Mouse (Mus musculus): ENCODE results near the gene Erg. TPM values are rescaled to one million over a fixed set of nuclear protein-coding genes. Genes with fewer than 3 reads are reported as not detected.

Erg gene
- polyA plus RNA-seq, 1 experiment: 17.6 TPM

GRCm38 (mm10) chr16:95440334-95440733 lies 146.1 kb downstream of the Erg start:
- H3K27ac ChIP-seq (ENCODE audit: insufficient read depth, low read length): peak overlapping the region; percentile 36

GRCm38 (mm10) chr16:95439794-95440193 lies 146.6 kb downstream of the Erg start:
- peak overlapping the region; percentile 16; the same call in 1 of the 2 replicates for H3K27ac ChIP-seq (ENCODE audit: insufficient read depth, low read length)
- no peak for TF ChIP-seq POLR2A (IDR thresholded peaks at IDR 0.05; ENCODE audit: low read depth, low read length)
- no peak for TF ChIP-seq CTCF (IDR thresholded peaks at IDR 0.05; ENCODE audit: borderline replicate concordance, insufficient read depth, low read length)
- H3K4me3 ChIP-seq (ENCODE audit: insufficient read depth, low read length): no peak overlapping the region
- peaks cover 5% of the 10 kb centered on the region; the same call in 1 of the 2 replicates for H3K4me1 ChIP-seq (ENCODE audit: control insufficient read depth, insufficient read depth, low read length)

More at GRCm38 (mm10) chr16:95440334-95440733, 146.1 kb downstream of the Erg start:
- TF ChIP-seq CTCF (IDR thresholded peaks at IDR 0.05; ENCODE audit: borderline replicate concordance, insufficient read depth, low read length): no peak
- TF ChIP-seq POLR2A (IDR thresholded peaks at IDR 0.05; ENCODE audit: low read depth, low read length): no peak
- no peak overlapping the region for H3K4me3 ChIP-seq (ENCODE audit: insufficient read depth, low read length)
- H3K4me1 ChIP-seq (ENCODE audit: control insufficient read depth, insufficient read depth, low read length): peaks cover 5% of the 10 kb centered on the region; the same call in 1 of the 2 replicates

GRCm38 (mm10) chr16:95438848-95439540 lies 147.4 kb downstream of the Erg start:
- Histone ChIP-seq H3K27ac (ENCODE audit: insufficient read depth, low read length) (no peak overlapping the region), H3K4me3 (ENCODE audit: insufficient read depth, low read length) (no peak overlapping the region), H3K4me1 (ENCODE audit: control insufficient read depth, insufficient read depth, low read length) (peaks cover 5% of the 10 kb centered on the region; the same call in 1 of the 2 replicates)
- TF ChIP-seq POLR2A (IDR thresholded peaks at IDR 0.05; ENCODE audit: low read depth, low read length) (no peak), CTCF (IDR thresholded peaks at IDR 0.05; ENCODE audit: borderline replicate concordance, insufficient read depth, low read length) (no peak)

GRCm38 (mm10) chr16:95436611-95437010 lies 149.8 kb downstream of the Erg start:
- Histone ChIP-seq H3K27ac (ENCODE audit: insufficient read depth, low read length) (peak overlapping the region; percentile 67), H3K4me3 (ENCODE audit: insufficient read depth, low read length) (no peak overlapping the region)
- TF ChIP-seq CTCF (IDR thresholded peaks at IDR 0.05; ENCODE audit: borderline replicate concordance, insufficient read depth, low read length): no peak
- no peak for TF ChIP-seq POLR2A (IDR thresholded peaks at IDR 0.05; ENCODE audit: low read depth, low read length)

GRCm38 (mm10) chr16:95436051-95436450 lies 150.3 kb downstream of the Erg start:
- peaks cover 5% of the 10 kb centered on the region; the same call in 1 of the 2 replicates for H3K4me1 ChIP-seq (ENCODE audit: control insufficient read depth, insufficient read depth, low read length)
- H3K27ac ChIP-seq (ENCODE audit: insufficient read depth, low read length): peak overlapping the region; percentile 21; the same call in 1 of the 2 replicates
- no peak overlapping the region for H3K4me3 ChIP-seq (ENCODE audit: insufficient read depth, low read length)
- no peak for TF ChIP-seq POLR2A (IDR thresholded peaks at IDR 0.05; ENCODE audit: low read depth, low read length)
- TF ChIP-seq CTCF (IDR thresholded peaks at IDR 0.05; ENCODE audit: borderline replicate concordance, insufficient read depth, low read length): no peak

More at GRCm38 (mm10) chr16:95436611-95437010, 149.8 kb downstream of the Erg start:
- peaks cover 5% of the 10 kb centered on the region; the same call in 1 of the 2 replicates for H3K4me1 ChIP-seq (ENCODE audit: control insufficient read depth, insufficient read depth, low read length)

GRCm38 (mm10) chr16:95434434-95434833 lies 152.0 kb downstream of the Erg start:
- Histone ChIP-seq H3K4me1 (ENCODE audit: control insufficient read depth, insufficient read depth, low read length) (peaks cover 5% of the 10 kb centered on the region; the same call in 1 of the 2 replicates), H3K27ac (ENCODE audit: insufficient read depth, low read length) (no peak overlapping the region), H3K4me3 (ENCODE audit: insufficient read depth, low read length) (no peak overlapping the region)
- TF ChIP-seq CTCF (IDR thresholded peaks at IDR 0.05; ENCODE audit: borderline replicate concordance, insufficient read depth, low read length) (no peak), POLR2A (IDR thresholded peaks at IDR 0.05; ENCODE audit: low read depth, low read length) (no peak)

GRCm38 (mm10) chr16:95432540-95432971 lies 153.8 kb downstream of the Erg start:
- no peak overlapping the region for H3K4me3 ChIP-seq (ENCODE audit: insufficient read depth, low read length)

GRCm38 (mm10) chr16:95429851-95430250 lies 156.5 kb downstream of the Erg start:
- Histone ChIP-seq H3K4me1 (ENCODE audit: control insufficient read depth, insufficient read depth, low read length) (no peaks in the 10 kb centered on the region), H3K4me3 (ENCODE audit: insufficient read depth, low read length) (no peak overlapping the region), H3K27ac (ENCODE audit: insufficient read depth, low read length) (no peak overlapping the region)
- no peak for TF ChIP-seq CTCF (IDR thresholded peaks at IDR 0.05; ENCODE audit: borderline replicate concordance, insufficient read depth, low read length)
- no peak for TF ChIP-seq POLR2A (IDR thresholded peaks at IDR 0.05; ENCODE audit: low read depth, low read length)

More at GRCm38 (mm10) chr16:95432540-95432971, 153.8 kb downstream of the Erg start:
- no peak overlapping the region for H3K27ac ChIP-seq (ENCODE audit: insufficient read depth, low read length)
- peaks cover 5% of the 10 kb centered on the region; the same call in 1 of the 2 replicates for H3K4me1 ChIP-seq (ENCODE audit: control insufficient read depth, insufficient read depth, low read length)
- TF ChIP-seq CTCF (IDR thresholded peaks at IDR 0.05; ENCODE audit: borderline replicate concordance, insufficient read depth, low read length): no peak
- TF ChIP-seq POLR2A (IDR thresholded peaks at IDR 0.05; ENCODE audit: low read depth, low read length): no peak

GRCm38 (mm10) chr16:95428239-95428638 lies 158.2 kb downstream of the Erg start:
- TF ChIP-seq CTCF (IDR thresholded peaks at IDR 0.05; ENCODE audit: borderline replicate concordance, insufficient read depth, low read length) (no peak), POLR2A (IDR thresholded peaks at IDR 0.05; ENCODE audit: low read depth, low read length) (no peak)
- no peaks in the 10 kb centered on the region for H3K4me1 ChIP-seq (ENCODE audit: control insufficient read depth, insufficient read depth, low read length)
- no peak overlapping the region for H3K27ac ChIP-seq (ENCODE audit: insufficient read depth, low read length)
- H3K4me3 ChIP-seq (ENCODE audit: insufficient read depth, low read length): no peak overlapping the region

GRCm38 (mm10) chr16:95427512-95427911 lies 158.9 kb downstream of the Erg start:
- H3K4me3 ChIP-seq (ENCODE audit: insufficient read depth, low read length): no peak overlapping the region
- H3K4me1 ChIP-seq (ENCODE audit: control insufficient read depth, insufficient read depth, low read length): 0 out of 2 replicates have a peak, but pooled peaks cover under 1% of the 10 kb centered on the region
- TF ChIP-seq CTCF (IDR thresholded peaks at IDR 0.05; ENCODE audit: borderline replicate concordance, insufficient read depth, low read length): no peak
- no peak for TF ChIP-seq POLR2A (IDR thresholded peaks at IDR 0.05; ENCODE audit: low read depth, low read length)
- H3K27ac ChIP-seq (ENCODE audit: insufficient read depth, low read length): no peak overlapping the region
